Mouse (Mus musculus) left cerebral cortex, postnatal 25 days (tissue): ENCODE measurements at regions not wholly inside any gene's neighbourhood (a gene's known extent, or its start where the extent isn't known, plus 50 kb on each side); places are given as distances from the start of the nearest gene placed in this dataset.

ENCODE experiments used
- DNase-seq, 2 experiments: peaks; one replicate each; pipeline ENCODE4 v3.0.0; 2022; ENCODE audit warnings: low spot score in 2 of 2, mixed read lengths in 1 of 2
- intact Hi-C: fragments of 180-260 bp; cut with DNase I; formaldehyde crosslinking; loops from one replicate; pipeline ENCODE4 v1.15.1; 2025

DNA sequence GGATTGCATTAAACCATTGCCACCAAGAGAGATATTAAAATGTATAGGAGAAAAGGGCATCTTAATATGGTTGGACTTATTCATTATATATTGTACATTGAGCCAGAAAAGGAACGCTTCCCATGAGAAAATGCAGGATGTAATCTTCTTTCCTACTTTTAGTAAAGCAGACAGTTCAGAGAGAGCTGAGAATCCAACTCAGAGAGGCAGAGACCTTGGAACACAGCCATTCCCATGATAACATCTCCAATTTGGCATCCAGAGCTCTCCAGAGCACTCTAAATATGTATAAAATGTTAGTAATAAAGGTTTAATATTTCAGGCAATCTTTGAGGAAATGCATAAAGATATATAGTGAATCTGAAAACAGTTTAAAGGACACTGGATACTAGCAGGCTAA is 199.3 kb upstream of the Asb5 start:
- no peak for DNase-seq
- intact Hi-C loops = no loop called here

DNA sequence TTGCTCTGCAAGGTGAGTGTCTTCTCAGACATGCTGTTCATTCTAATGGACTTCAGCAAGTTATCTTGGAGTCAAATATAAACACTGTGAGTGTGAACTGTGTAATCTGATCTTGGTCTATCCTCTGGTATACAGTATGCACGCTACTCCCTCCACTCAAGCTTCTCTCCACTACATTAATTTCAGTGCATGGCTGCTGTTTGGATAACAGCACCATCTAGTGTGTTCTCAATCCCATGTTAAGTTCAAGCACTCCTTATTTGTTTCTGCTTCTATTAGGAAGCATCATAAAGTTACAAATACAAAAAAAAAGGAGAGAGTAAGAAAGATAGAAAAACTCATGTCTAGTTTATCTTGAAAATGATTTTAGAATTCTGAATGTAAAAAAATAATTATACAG is 197.5 kb upstream of the Asb5 start:
- no peak for DNase-seq
- intact Hi-C loops = no loop called here

DNA sequence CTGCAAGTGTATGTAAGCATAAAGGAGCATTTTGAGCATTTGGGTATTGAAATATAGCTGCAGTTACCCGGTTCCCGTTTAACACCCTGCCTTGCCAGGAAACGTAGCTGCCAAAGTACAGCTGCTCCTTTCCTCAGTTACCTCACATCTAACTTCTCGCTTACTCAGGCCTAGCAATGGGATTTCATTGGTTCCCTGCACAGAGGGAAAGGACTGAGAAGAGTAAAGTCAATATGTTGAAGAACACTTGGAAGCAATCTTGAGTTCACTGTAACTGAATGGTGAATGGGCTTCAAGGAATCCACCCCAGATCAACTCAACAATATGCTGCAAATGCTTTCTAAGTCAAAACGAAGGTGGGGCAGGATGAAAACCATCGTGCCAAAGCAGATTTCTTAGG is 178.3 kb upstream of the Asb5 start:
- peak in 1 of 2 experiments; percentile 18 for DNase-seq
- intact Hi-C loops = no loop called here

DNA sequence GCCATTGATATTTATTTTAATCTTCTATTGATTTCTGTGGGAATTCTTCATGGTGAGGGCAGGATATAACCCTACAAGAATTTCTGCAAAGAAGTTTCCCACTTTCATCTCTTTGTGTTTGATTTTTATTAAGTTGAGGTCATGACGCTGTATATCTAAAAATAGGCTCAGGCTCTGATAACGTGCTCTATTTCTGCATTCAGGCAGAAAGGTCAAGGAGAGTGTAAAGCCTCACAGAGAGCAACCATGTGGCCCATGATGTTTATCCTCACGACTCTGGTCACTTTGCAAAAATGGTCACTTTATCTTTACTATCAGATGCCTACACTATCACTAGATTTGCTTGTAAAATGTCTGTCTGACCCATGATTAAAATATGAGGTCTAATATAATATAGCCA is 167.7 kb upstream of the Asb5 start:
- no peak for DNase-seq
- intact Hi-C loops = no loop called here

DNA sequence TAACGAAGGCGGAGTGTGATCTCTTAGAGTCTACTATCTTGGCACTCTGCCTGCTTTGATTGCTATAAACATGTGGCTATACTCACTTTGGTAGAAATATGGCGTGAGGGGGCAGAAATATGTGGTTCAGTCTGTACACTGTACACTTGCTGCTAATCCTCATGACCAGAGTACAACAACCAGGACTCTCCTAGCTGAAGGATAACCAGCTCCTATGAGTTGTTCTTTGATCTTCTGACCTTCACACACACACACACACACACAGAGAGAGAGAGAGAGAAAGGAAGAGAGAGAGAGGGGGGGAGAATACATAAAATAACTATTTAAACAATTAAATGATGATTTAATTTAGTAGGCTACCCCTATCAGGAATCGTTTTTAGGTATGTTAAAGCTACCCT is 158.9 kb upstream of the Asb5 start:
- intact Hi-C loops = no loop called here
- DNase-seq = no peak

DNA sequence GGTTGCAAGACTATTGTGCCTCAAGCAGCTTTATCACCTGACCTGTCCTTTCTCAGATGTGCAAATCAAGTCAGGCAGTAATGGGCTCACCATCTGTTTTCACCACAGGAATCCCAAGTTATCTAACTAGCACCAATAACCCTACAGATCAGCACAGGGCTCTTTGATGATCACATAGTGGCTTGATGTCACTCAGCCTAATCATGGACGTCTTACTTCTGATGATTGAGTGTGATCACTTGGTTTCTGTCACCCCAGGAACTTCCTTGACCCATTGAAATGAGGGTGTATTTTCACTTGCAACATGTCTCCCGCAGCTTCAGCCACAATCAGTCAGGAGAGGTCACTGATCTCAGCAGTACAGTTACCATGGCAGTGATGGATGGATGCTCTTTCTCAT is 158.3 kb upstream of the Asb5 start:
- intact Hi-C loops = no loop called here
- no peak for DNase-seq

DNA sequence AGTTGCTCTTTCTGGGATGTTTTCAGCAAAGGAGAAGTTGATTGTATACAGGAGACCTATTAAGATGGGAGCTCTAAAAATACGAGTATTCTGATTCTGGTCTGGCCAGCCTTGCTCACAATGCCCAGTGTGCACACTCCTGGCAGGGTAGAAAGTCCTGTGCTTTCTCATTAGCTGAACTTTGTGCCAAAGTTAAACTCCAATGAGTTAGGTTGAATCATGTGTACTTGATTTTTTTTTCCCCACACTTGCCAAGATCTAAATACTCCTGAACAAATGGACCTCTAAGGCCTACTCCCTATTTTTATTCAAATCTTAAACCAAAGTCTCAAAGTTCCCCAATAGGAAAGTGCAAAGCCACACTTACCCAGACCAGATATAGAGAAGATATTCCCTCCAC is 156.5 kb upstream of the Asb5 start:
- no peak for DNase-seq
- intact Hi-C loops = no loop called here

DNA sequence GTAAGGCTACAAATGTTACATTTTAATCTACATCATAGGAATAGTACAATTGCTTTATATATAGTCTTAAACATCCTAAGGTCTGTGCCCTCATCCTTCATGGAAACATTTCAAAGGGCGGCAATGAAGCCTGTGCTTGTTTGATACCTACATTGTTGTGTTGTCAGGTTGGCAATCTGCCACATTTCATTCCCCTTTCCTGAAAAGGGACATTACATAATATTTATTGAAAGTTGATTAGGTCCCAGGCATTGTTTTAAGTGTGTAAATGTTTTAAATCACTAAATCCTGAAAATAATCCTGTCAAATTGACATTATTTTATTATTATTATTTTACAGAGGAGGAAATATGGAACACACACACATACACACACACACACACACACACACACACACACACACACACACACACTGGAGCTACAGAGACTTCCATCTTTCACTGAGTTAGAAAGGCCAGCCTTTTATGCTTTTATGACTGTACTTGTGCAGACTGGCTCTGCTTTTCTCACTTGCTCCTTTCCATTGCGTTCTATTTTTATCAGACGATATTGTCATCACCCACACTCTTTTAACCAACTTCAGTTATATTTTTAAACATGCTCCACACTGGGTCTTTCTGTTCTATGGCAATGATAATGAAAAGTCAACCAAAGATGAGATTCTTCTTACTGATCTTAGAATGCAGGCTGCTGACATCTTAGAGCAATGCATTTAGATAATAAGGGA is 153.8 kb upstream of the Asb5 start:
- peak; percentile 11 to 49 for DNase-seq
- intact Hi-C loops = no loop called here

DNA sequence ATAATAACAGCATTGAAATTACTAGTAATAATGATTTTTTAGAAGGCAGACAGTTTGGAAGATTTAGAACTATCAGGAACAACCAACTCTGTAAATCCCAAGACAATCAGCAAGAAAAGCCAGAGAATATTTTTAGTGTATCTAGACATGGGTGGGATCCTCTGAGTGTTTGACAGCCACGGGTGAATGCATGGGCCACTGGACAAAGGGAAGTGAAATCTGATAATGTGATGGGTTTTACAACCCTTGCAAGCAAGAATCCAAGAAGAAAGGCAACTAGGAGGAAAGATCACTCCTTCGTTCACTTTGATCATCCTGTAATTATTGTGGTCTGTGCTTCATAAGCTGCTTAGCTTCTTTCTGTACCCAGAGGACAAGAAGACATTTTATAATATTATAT is 149.2 kb upstream of the Asb5 start:
- no peak for DNase-seq
- intact Hi-C loops = no loop called here

DNA sequence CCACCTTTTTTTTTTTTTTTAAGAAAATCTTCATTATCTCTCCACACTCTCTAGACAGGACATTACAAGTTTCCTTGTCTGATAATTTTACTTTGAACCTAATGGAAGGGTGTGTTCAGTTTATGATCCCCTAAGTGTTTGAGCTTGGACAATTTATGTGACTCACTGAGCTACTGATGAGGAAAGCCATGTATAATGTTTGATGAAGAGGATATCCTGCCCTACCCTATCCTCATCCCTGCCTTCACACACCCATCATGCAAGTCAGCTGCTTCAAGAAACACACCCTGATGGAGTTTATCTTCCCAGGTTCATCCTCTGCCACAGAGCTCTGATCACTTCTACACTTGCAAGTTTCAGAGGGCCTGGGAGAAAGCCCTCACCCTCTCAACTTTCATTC is 136.5 kb upstream of the Asb5 start:
- intact Hi-C loops = no loop called here
- no peak for DNase-seq

DNA sequence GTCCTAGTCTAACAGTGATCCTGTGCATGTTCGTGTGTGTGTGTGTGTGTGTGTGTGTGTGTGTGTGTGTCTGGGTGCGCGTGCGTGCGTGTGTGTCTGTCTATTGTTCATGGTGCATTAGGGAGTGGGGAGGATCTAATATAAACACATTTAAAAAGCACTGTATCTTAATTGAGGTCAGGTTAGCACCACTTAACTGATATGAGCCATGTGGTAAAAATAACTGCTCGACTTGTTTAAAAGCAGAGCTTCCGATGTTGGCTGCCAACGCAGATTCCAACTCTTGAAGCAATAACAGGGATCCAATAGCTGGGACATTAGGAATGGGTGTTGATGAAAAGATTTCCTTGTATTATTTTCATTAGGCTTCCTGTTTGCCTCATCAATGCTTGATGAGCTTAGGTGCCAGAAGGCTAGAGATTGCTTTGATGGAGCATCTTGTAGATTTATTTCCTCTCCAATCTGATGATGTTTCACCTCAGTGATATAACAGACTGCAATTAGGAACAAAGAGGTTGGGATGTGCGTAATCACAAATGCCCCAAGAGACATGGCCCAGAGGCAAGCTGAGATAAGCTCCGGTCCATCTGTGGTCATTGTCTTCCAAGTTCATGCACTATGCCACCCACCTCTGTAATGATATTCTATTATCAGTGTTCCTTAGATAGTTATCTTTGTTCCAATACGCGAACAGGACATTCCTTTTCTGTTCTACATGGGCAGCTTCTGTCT is 135.7 kb upstream of the Asb5 start:
- intact Hi-C loops = no loop called here
- DNase-seq = no peak

DNA sequence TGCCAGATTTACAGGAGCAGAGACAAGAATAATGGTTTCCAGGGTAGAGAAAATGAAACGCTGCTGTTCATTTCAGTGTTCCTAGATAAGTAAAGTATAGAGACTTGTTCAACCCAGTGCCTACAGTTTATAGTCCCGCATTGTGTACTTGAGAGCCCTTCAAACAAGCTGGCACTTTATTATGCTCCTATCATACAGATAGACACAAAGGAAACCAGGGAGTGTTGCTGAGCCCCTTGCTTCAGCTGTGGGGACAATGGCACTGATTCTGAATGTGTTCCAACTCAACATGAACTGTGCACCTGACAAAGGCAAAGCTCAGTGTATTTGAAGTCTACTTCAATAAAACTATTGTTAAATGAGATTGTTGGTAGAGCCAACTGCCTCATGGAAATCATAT is 123.7 kb upstream of the Asb5 start:
- intact Hi-C loops = no loop called here
- no peak for DNase-seq

DNA sequence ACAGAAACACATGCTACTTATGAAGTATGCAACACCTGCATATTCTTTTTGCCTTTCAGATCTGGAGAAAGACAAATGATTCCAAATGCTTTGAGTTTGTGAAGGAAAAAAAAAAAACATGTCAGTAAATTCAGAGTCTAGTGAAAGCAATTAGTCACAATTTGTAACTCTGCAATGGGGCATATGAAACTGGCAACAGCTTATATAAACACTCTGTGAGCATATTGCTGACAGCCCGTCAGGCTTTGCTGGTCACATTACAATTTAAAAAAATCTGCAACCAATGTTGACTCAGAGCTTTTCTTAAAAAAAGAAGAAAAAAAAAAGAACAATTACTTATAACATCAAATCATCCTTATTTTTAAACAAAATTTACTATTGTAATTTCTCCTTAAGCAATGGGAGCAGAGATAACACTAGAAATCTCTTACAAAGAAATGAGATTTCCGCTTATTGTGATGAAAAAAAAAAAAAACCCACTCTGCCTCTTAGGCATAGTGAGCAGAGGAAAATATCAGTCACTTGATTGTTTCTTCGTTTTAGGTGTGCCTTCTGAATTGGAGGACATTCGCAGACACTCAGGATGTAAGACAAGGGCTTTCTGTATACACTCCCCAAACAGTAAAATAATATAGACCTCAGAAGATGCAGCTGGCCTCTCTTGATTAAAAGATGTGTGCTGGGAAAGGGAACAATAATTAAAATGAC is 115.1 kb upstream of the Asb5 start:
- peak in 1 of 2 experiments; percentile 9 for DNase-seq
- intact Hi-C loops = no loop called here

DNA sequence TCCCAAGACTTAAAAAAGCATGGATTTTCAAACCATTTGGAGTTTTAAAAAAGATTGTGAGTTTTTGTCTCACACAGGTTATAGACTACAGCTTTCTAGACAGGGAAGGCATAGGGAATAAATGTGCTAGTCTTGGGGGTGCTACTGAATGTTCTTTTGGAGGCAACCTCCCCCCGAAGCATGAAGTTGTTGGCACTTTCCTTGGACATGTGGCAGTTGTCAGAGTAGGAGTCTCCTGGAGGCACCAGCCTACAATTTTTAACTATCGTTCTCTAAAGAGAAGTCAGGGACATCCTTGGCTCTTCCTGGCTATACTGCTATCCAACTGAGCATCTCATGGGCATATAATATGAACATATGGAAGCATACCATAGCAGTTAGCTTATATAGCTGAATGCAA is 112.7 kb upstream of the Asb5 start:
- intact Hi-C loops = no loop called here
- DNase-seq = peak in 1 of 2 experiments; percentile 71

DNA sequence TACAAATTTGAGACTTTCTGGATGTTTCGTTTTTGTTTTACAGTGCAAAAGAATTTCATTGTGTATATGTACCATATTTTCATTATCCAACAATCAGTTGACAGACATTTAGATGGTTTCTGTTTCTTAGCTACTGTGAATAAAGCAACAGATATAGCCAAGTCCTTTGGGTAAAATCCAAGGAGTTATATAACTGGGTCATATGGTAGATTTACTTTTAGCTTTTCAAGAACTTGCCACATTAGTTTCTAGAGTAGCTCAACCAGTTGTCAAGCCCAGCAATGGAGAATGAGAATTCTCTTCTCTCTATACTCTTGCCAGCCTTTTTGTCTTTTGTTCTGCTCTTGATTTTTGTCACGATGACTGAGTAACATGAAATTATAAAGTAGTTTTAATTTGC is 111.3 kb upstream of the Asb5 start:
- intact Hi-C loops = no loop called here
- peak in 1 of 2 experiments; percentile 26 for DNase-seq

DNA sequence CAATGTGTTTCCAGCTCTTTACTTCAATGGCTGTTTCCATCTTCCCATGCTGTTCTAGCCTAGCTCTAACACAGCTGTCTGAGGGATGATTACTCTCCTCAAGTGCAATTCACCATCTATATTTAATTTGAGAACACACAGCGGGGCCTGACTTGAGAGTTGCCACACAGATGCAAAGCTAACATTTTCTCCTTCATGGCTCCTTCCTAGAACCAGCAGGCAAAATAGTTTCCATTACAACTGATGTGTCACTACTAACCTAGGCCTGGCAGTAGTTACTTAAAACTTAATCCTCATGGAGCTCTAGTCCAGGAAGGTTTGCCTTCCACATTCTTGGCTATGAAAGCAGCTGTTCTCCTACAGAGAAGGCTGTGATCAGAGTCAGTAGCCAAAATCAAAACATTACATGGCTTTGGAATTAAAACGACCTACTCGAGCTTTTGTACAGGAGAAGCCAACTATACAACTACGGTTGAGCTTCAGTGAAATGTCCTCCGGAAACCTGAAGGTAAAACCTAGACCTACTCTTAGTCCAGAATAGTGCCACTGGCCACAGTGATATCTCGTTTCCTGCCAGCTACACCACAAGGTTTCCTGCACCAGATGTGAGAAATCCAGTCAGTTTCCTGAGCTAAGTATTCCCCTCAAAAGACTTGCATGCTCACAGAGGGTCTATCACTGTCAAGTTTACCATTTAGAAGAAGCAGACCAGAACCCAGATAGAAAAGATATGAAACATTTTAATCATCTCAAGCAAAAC is 108.9 kb upstream of the Asb5 start:
- peak in 1 of 2 experiments; percentile 19 for DNase-seq
- intact Hi-C loops = no loop called here

DNA sequence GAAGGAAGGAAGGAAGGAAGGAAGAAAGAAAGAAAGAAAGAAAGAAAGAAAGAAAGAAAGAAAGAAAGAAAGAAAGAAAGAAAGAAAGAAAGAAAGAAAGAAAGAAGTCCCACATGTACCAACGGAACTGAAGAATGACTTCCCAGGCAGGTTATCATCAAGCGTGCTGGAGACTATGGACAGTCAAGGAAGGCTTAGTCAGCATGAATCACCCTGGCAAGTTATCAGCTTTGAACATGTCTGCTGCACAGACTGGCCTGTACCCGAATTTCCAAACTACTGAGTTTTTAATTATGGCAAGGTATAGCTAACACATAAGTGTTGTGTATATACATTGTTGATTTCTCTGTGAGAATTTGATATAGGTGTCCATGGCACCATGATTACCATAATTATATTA is 104.3 kb upstream of the Asb5 start:
- no peak for DNase-seq
- intact Hi-C loops = no loop called here

DNA sequence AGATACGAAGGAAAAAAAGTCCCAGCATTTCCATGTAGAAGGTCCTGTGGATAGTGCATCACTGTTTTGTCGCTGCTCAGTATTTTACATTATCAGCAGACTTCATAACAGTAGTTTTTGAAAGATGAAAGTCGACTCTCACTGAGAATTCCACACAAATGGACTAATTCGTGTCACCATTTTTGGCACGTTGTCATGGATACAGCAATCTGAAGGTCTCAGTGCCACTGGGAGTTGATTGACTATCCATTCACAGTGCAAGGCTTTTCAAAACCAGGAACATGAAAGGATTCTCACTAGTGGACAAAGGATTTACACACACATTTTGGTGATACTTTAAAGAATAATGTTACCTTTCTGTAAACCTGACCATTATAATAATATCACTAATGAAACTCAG is 93.7 kb upstream of the Asb5 start:
- intact Hi-C loops = no loop called here
- DNase-seq = no peak

DNA sequence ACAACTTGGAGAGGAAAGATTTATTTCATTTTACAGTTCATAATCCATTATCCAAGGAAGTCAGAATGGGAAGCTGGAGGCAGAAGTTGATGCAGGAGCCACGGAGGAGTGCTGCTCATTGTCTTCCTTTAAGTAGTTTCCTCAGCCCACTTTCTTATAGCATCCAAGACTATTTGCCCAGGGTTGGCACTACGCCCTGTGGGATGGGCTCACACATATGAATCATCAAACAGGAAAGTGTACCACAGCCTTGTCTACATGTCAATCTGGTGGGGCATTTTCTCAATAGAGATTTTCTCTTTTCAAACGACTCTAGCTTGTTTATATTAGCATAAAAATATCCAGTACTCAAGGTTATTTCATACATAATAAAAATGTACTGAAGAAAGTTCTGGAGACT is 88.2 kb upstream of the Asb5 start:
- intact Hi-C loops = no loop called here
- DNase-seq = no peak

DNA sequence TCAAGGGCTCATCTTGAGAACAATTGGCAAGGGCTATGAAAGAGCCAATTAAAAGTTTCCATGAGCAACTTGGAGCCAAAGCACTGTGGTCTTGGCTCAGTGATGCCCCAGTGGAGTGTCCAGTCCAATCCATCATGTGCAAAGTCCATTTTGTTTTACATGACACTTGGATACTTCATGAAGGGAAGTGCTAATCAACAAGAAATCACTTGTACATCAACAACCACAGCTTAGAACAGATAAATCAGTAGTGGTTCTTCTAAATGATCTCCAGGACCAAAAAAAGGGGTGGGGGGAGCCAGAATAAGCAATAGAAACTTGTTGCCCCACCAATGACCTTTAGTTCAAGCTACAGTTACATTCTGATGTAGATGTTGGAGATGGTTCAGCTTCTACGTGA is 87.0 kb upstream of the Asb5 start:
- intact Hi-C loops = no loop called here
- DNase-seq = no peak
